Mouse (Mus musculus): Measurements from ENCODE around the gene Abca4.

DNA sequence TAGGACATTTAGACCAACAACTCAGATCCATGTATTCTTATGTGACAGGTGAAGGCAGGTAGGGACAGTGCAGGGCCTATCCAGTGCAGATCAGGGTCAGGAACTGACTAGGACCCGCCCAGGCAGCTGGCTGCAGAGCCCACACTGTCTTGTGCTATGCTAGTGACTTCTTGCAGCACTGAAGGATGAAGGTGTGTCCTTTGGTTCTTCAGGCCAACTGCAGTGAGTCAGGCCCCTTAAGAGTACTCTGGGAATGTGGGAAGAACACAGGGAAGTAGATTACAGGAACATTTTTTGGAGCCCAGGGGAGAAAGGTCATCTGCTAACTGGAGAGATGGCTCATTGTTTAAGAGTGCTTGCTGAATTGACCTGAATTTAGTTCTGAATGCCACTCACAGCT, 31.8 kb upstream of the Abca4 start:
- TF ChIP-seq CTCF (IDR thresholded peaks at IDR 0.05; ENCODE audit: low read depth) = no peak
- no peak for TF ChIP-seq EP300 (optimal IDR thresholded peaks at IDR 0.05)
